Mouse (Mus musculus) neural tube, embryonic 11.5 days (tissue): ENCODE results near the gene Plagl2. TPM values are rescaled to one million over a fixed set of nuclear protein-coding genes. Genes with fewer than 3 reads are reported as not detected.
"Not testable (repeated sequence)": the region's sequence is repeated elsewhere in the genome, so short reads cannot be mapped to it uniquely, and the experiment has no call there.

Experiments
- ATAC-seq: fragments of 200-750 bp; cut with Nextera tagmentation; 2 replicates; pipeline ENCODE4 v1.8.0; 2017; ENCODE audit warnings: moderate number of reproducible peaks, mild to moderate bottlenecking, moderate TSS enrichment, moderate library complexity; ENCODE audit not compliant: insufficient read depth, low FRiP score, low TSS enrichment
- DNase-seq: peaks from one replicate; pipeline ENCODE4 v3.0.0-alpha.2; 2015; ENCODE audit warnings: low spot score
- H3K27ac ChIP-seq: fragments of 300-500 bp; sonication (generic); 2 replicates; pipeline ENCODE4 v1.5.1; 2014; ENCODE audit warnings: low read depth, mild to moderate bottlenecking, low read length
- H3K27me3 ChIP-seq: fragments of 300-500 bp; sonication (generic); 2 replicates; pipeline ENCODE4 v1.6.1; 2014; ENCODE audit warnings: mild to moderate bottlenecking, low read length, mixed read lengths; ENCODE audit not compliant: control insufficient read depth, insufficient read depth
- H3K36me3 ChIP-seq: fragments of 300-500 bp; sonication (generic); 2 replicates; pipeline ENCODE4 v1.6.1; 2014; ENCODE audit warnings: mild to moderate bottlenecking, low read length, moderate library complexity, mixed read lengths; ENCODE audit not compliant: control insufficient read depth, insufficient read depth
- H3K4me1 ChIP-seq: fragments of 300-500 bp; sonication (generic); 2 replicates; pipeline ENCODE4 v1.6.1; 2014; ENCODE audit warnings: low read length, mixed read lengths; ENCODE audit not compliant: control insufficient read depth, insufficient read depth
- H3K4me2 ChIP-seq: fragments of 300-500 bp; sonication (generic); 2 replicates; pipeline ENCODE4 v1.6.1; 2014; ENCODE audit warnings: low read depth, mild to moderate bottlenecking, moderate library complexity
- H3K4me3 ChIP-seq: fragments of 300-500 bp; sonication (generic); 2 replicates; pipeline ENCODE4 v1.5.1; 2014; ENCODE audit warnings: low read depth, low read length
- H3K9ac ChIP-seq: fragments of 300-500 bp; sonication (generic); 2 replicates; pipeline ENCODE4 v1.6.1; 2014; ENCODE audit warnings: mild to moderate bottlenecking, low read length
- H3K9me3 ChIP-seq: fragments of 300-500 bp; sonication (generic); 2 replicates; pipeline ENCODE4 v1.6.1; 2016; ENCODE audit warnings: low read length; ENCODE audit not compliant: control insufficient read depth
- WGBS: fragments of 180-500 bp; shearing (Covaris S2); extraction: QIAGEN DNeasy Blood & Tissue Kit; methylation state at CpG from one replicate; pipeline ENCODE4 v1.1.7; 2014; 5-methylcytosine and 5-hydroxymethylcytosine counted together
- polyA plus RNA-seq: library from polyadenylated mRNA; unstranded; fragments of >200 nt; fragmentation: Nextera tagmentation; extraction: Ambion mirVana; gene quantifications from 2 replicates; pipeline ENCODE4 v1.2.1, GENCODE M21; 2014

The Plagl2 gene
- polyA plus RNA-seq, 1 experiment from 2014 or later = 34.0 TPM

DNA sequence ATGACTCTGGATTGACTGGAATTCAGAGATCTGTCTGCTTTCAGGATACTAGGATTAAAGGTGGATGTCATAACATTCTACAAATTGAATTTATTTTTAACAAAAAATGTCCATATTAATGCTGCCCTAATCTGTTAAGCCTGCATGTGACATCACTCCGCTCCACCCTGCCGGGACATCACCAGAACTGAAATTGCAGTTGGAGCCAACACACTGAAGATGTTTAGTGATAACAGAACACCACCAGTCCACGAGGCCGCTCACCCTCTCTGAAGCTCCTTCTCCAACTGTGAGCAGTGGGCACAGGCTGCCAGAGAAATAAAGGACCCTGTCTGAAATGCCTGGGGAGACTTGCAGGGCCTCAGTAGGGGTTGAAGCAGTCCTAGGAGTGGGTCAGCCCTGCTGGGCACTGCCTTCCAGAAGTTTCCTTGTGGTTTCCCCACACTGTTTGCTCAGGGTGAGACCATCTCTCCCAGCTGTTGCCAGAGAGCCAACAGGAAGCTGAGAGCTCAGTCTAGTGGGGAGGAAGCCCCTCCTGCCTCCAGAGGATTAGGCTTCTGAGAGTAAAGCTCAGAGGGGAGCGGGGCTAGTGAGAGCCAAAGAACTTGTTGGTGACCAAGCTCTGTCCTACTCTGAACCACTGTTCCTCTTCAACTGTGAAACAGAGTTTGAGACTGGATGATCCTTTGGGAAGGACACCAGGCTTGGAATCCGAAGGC lies 33.1 kb upstream of the Plagl2 start:
- not testable (repeated sequence) for H3K27ac ChIP-seq, H3K4me1 ChIP-seq, H3K4me3 ChIP-seq, H3K4me2 ChIP-seq, H3K36me3 ChIP-seq, H3K27me3 ChIP-seq, ATAC-seq, DNase-seq, H3K9ac ChIP-seq, H3K9me3 ChIP-seq
- 85% methylated on average over 6 of the region's 6 CpGs for WGBS

DNA sequence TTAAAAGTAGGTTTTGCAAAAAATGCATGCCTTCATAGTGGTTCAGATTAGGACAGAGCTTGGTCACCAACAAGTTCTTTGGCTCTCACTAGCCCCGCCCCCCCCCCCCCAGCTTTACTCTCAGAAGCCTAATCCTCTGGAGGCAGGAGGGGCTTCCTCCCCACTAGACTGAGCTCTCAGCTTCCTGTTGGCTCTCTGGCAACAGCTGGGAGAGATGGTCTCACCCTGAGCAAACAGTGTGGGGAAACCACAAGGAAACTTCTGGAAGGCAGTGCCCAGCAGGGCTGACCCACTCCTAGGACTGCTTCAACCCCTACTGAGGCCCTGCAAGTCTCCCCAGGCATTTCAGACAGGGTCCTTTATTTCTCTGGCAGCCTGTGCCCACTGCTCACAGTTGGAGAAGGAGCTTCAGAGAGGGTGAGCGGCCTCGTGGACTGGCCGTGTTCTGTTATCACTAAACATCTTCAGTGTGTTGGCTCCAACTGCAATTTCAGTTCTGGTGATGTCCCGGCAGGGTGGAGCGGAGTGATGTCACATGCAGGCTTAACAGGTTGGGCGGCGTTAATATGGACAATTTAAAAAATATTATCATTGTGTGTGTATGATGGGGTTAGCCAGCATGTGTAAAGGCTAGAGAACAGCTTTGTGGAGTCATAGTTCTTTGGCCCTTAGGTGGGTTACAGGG lies 29.1 kb upstream of the Plagl2 start:
- H3K4me3 ChIP-seq, DNase-seq, H3K4me1 ChIP-seq, ATAC-seq, H3K9ac ChIP-seq, H3K36me3 ChIP-seq, H3K27ac ChIP-seq, H3K27me3 ChIP-seq, H3K4me2 ChIP-seq, H3K9me3 ChIP-seq: not testable (repeated sequence)
- 84% methylated on average over 8 of the region's 8 CpGs for WGBS

DNA sequence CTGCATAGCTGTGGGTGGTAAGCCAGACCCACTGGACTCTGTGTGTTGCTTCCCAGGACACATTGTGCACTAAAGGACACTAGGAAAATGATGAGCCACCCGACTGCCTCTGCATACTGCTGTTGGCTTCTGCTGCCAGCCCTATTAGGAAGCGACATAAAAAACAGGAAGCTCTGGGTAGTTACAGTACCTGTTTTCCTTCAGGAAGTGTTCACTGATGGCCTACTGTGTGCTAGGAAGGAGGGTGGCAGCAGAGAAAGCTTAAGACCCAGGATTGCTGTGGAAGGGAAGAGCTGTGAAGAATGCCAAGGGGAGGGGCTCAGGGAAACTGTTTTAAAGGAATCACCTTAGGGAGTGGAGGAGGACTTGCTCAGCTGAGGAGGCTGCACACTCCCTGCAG lies 26.1 kb upstream of the Plagl2 start:
- no peak overlapping the region for H3K4me3 ChIP-seq
- no peak overlapping the region for H3K9ac ChIP-seq
- H3K27ac ChIP-seq = no peak overlapping the region
- DNase-seq = no peak
- no peaks in the 10 kb centered on the region for H3K9me3 ChIP-seq
- ATAC-seq = no peak
- no peak overlapping the region for H3K4me2 ChIP-seq
- H3K4me1 ChIP-seq = no peaks in the 10 kb centered on the region
- WGBS = 86% methylated on average over 2 of the region's 2 CpGs
- H3K36me3 ChIP-seq = peaks cover 11% of the 10 kb centered on the region
- no peaks in the 10 kb centered on the region for H3K27me3 ChIP-seq

DNA sequence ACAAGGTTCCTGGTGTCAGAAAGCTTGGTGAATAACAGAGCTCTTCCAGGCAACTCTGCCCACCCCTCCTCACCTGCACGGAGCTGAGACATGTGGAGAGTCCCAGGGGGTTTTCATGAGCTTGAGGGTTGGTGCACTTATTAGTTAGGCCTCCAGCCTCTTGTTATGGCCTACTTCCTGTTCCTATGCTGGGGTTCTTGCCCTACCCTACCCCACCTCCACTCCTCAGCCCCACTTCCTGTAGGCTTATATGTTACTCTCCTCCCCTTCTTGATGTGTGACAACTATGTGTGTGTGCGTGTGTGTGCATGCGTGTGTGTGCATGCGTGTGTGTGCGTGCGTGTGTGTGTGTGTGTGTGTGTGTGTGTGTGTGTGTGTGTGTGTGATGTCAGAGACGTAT lies 21.8 kb upstream of the Plagl2 start:
- H3K9me3 ChIP-seq = no peaks in the 10 kb centered on the region
- no peak for ATAC-seq

DNA sequence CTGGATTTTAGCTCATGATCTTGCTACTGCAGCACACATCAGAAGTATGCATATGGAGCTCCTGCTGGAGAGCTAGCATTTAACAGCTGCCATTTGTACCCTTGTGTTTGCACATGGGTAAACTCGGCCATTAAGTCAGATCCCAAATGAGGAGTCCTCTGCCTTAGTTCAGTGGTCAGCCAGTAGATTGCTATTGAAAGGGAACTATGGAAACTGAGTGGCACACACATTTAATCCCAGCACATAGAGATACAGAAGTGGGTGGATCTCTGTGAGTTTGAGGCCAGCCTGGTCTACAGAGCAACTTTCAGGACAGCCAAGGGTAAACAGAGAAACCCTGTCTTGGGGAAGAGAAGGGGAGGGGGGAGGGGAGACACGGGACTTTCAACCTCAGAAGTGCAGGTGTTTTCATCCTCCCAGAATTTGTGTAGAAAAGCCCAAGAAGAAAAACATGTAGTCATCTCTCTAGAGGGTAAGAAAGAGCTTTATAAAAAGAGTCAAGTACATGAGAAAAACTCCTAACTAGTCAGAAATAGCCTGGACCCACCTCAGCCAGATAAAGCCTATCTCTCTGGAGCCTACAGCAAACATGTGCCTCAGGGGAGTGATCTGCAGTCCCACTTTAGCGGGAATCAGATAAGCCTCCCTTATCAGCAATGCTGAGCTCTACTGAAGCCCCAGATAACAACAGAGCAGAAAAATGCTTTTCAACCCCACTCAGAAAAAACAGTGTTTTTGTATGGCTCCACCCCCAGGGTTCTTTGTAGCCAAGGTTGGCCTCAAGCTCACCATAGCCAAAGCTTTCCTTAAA lies 18.8 kb upstream of the Plagl2 start:
- DNase-seq (no peak), ATAC-seq (no peak)
- no peak overlapping the region for H3K4me2 ChIP-seq
- WGBS = 68% methylated on average over 3 of the region's 3 CpGs
- H3K27ac ChIP-seq = no peak overlapping the region
- H3K27me3 ChIP-seq = no peaks in the 10 kb centered on the region
- no peak overlapping the region for H3K4me3 ChIP-seq
- peaks cover 14% of the 10 kb centered on the region for H3K36me3 ChIP-seq
- no peaks in the 10 kb centered on the region for H3K9me3 ChIP-seq
- H3K4me1 ChIP-seq = no peaks in the 10 kb centered on the region
- H3K9ac ChIP-seq = no peak overlapping the region

More for the DNA sequence above, 21.8 kb upstream of the Plagl2 start:
- Histone ChIP-seq H3K36me3 (peaks cover 19% of the 10 kb centered on the region), H3K4me3 (no peak overlapping the region), H3K4me1 (no peaks in the 10 kb centered on the region), H3K27ac (no peak overlapping the region), H3K9ac (no peak overlapping the region), H3K27me3 (no peaks in the 10 kb centered on the region), H3K4me2 (no peak overlapping the region)
- no peak for DNase-seq
- 92% methylated on average over 6 of the region's 7 CpGs for WGBS

DNA sequence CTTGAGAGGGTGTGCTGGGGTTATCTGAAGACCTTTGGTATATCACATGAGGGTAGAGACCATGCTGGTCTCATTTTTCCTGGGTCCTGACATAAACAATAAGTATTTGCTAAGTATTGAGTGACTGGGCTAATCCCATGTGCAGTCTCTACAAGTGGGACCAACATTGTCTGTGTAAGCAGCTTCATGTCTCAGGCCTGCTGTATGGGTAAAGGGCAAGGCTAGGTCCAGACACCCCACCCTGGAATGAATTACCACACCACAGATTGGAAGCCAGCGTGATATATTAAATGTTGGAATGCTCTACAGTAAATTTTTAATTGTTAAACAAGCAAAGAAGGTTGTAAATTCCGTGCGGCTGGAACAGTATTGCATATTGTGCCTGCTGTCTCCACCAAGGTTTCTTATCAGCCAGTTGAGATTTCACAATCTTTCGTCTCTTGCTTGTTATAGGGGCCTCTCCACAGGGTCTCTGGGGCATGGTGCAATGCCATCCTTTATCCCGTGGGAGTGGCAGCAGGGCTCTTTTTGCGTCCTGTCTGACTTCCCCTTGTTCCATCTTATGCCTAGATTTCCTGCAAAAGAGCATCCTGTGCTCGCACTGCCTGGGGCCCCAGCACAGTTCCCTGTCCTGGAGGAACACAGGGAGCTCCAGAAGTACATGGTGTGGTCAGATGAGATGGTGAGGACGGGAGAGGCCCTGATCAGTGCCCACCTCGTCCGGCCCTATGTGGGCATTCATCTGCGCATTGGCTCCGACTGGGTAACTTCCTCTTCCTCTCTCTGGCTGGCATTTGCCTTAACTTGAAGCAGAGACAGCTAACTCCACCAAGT lies 18.0 kb upstream of the Plagl2 start:
- DNase-seq = no peak
- H3K4me2 ChIP-seq = no peak overlapping the region
- 85% methylated on average over 12 of the region's 12 CpGs for WGBS
- no peak overlapping the region for H3K27ac ChIP-seq
- H3K4me3 ChIP-seq = no peak overlapping the region
- peaks cover 14% of the 10 kb centered on the region for H3K36me3 ChIP-seq
- ATAC-seq = no peak
- no peak overlapping the region for H3K9ac ChIP-seq
- H3K4me1 ChIP-seq = no peaks in the 10 kb centered on the region
- no peaks in the 10 kb centered on the region for H3K27me3 ChIP-seq
- H3K9me3 ChIP-seq = no peaks in the 10 kb centered on the region

DNA sequence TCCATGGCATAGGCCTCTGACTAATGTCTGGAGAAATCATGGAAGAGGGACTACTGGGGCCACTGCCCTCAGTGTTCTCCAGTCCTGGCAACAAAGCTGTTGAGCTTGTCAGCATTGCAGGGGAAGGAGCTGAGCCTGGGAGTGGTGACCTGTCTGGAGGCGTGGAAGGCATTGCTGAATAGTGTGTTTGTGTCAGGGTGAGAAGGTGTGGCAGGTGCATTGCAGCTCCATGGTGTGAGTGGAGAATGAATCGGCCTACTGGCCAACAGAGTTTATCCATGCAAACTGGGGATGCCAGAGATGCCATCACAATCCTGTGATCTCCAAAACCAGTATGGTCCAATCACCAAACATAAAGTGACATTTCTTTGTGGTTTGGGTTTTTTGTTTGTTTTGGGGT lies 15.4 kb upstream of the Plagl2 start:
- Histone ChIP-seq H3K9me3 (no peaks in the 10 kb centered on the region), H3K27me3 (no peaks in the 10 kb centered on the region), H3K27ac (no peak overlapping the region), H3K9ac (no peak overlapping the region), H3K4me2 (no peak overlapping the region), H3K36me3 (peaks cover 8% of the 10 kb centered on the region), H3K4me1 (no peaks in the 10 kb centered on the region), H3K4me3 (no peak overlapping the region)
- ATAC-seq (no peak), DNase-seq (no peak)
- 82% methylated on average over 2 of the region's 2 CpGs for WGBS

DNA sequence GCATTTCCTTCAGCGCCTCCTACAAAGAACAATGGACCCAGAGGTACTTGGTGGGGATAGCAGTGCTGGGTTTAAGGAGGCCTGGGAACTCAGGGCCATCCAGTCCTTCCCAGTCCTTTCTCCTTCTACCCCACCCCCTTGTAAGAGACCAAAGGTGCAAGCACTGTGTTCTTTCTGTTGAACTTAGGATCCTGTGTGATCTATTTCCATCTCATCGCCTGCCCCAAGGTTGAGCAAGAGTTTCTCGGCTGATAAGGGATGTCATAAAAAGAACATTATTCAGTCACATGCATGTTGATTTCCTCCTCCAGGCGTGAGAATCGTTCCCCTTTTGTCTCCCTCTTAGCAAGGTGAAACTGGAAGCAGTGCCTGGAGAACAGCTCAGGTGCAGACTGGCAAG lies 8.5 kb upstream of the Plagl2 start:
- Histone ChIP-seq H3K27ac (no peak overlapping the region), H3K4me1 (no peaks in the 10 kb centered on the region), H3K9ac (no peak overlapping the region), H3K9me3 (no peaks in the 10 kb centered on the region), H3K36me3 (peaks cover 4% of the 10 kb centered on the region; the same call in 1 of the 2 replicates), H3K4me2 (no peak overlapping the region), H3K27me3 (no peaks in the 10 kb centered on the region), H3K4me3 (no peak overlapping the region)
- no peak for DNase-seq
- WGBS = 91% methylated on average over 5 of the region's 5 CpGs
- no peak for ATAC-seq
